Mouse (Mus musculus) gastrocnemius, postnatal 25 days (tissue): ENCODE results near the gene Prkar2a. TPM values are rescaled to one million over a fixed set of nuclear protein-coding genes. Genes with fewer than 3 reads are reported as not detected.

Experiments used
- DNase-seq: peaks from one replicate; pipeline ENCODE4 v3.0.0; 2022
- microRNA-seq, 2 experiments: library from miRNA; unstranded; fragments of <30 nt; microRNA quantifications; one replicate each; pipeline ENCODE4 v1.2.0; 2021; ENCODE audit warnings: borderline replicate concordance in 2 of 2
- total RNA-seq, 2 experiments: library from RNA; stranded (reverse); gene quantifications; 1 replicate in 1 of 2; 2 replicates in 1 of 2; pipeline ENCODE4 v1.2.3; 2021

Prkar2a gene
- total RNA-seq, 2 experiments from 2014 or later = 122 to 134 TPM

- DNase-seq = no peak
Observed at GRCm38 (mm10) chr9:108796351-108796981, 107.4 kb downstream of the Prkar2a start.

DNA sequence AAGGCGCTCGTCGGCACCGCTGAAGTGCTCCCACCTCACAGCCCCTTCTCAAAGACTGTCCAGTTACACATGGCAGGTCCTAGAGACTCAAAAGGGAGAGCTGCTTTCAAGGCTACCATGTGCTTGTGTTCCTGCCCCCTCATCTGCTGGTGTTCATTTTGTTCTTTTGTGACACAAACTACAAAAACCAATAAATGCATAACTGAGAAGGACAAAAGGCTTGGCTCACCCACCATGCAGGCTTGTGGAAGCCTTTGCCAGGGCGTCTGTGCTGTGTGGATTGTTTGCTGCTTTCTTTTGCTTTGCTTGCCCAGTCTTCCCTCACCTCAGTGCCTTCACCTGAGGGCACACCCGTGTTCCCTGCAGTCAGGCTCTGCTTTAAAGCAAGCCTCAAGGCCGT, 108.4 kb downstream of the Prkar2a start:
- DNase-seq = no peak

- no peak for DNase-seq
Observed at GRCm38 (mm10) chr9:108798508-108799075, 109.5 kb downstream of the Prkar2a start.

DNA sequence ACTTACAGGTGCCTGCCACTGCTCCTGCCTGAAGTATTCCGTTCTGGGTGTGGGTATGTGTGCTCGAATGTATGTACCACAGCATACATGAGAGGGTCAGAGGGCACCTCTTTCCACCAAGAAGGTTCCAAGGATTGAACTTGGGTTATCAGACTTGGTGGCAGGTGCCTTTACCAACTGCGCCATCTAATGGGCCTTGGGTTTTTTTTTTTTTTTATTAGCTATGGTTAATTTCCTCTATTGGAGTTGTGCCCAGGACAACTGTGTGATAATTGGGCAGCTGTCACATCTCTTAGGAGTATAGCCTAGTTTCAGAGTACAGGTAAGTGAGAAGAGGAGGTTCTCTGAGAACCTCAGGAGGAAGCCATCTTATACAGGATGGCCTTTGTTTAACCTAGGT, 110.5 kb downstream of the Prkar2a start:
- DNase-seq = no peak

Small RNA genes within 50 kb of the gene (microRNA-seq; reads per million reads assigned to microRNA genes)
- gene Gm26298 = 0 reads per million in 2 experiments

Other genes with a start within 250 kb of the Prkar2a start
- 10 to 100 TPM; 16.3 to 17.2 TPM for gene Ccdc71, start 228.8 kb upstream of the Prkar2a start, total RNA-seq
- gene Klhdc8b, start 227.7 kb upstream of the Prkar2a start, total RNA-seq = 1 to 10 TPM; 3.3 to 3.8 TPM
- gene Lamb2, start 209.6 kb upstream of the Prkar2a start, total RNA-seq = 100 to 1,000 TPM; 142 to 152 TPM
- gene Usp19, start 198.7 kb upstream of the Prkar2a start, total RNA-seq = 100 to 1,000 TPM; 101 to 103 TPM
- 10 to 100 TPM; 64.1 to 77.4 TPM for gene Qars, start 181.6 kb upstream of the Prkar2a start, total RNA-seq
- gene Qrich1, start 172.5 kb upstream of the Prkar2a start, total RNA-seq = 10 to 100 TPM; 41.2 to 50.5 TPM
- 10 to 100 TPM; 51.9 to 54.0 TPM for gene Impdh2, start 129.0 kb upstream of the Prkar2a start, total RNA-seq
- 10 to 100 TPM; 28.2 to 37.5 TPM for gene Ndufaf3, start 121.9 kb upstream of the Prkar2a start, total RNA-seq
- gene Dalrd3, start 119.4 kb upstream of the Prkar2a start, total RNA-seq = 10 to 100 TPM in 1 of 2 experiments, 1 to 10 TPM in 1; 7.6 to 10.4 TPM
- gene Wdr6, start 110.6 kb upstream of the Prkar2a start, total RNA-seq = 1 to 10 TPM; 5.2 to 5.3 TPM
- 1 to 10 TPM; 2.8 to 3.1 TPM for gene P4htm, start 91.6 kb upstream of the Prkar2a start, total RNA-seq
- gene Arih2, start 39.9 kb upstream of the Prkar2a start, total RNA-seq = 10 to 100 TPM; 52.7 to 61.0 TPM
- 10 to 100 TPM; 67.1 to 73.5 TPM for gene Slc25a20, start 27.2 kb upstream of the Prkar2a start, total RNA-seq
- gene Ip6k2, start 94.5 kb downstream of the Prkar2a start, total RNA-seq = 10 to 100 TPM; 14.6 to 17.8 TPM
- gene Nckipsd, start 119.1 kb downstream of the Prkar2a start, total RNA-seq = 1 to 10 TPM; 3.8 TPM
- under 1 TPM in 1 of 2 experiments, not detected in 1; 0.03 TPM for gene Celsr3, start 137.0 kb downstream of the Prkar2a start, total RNA-seq
- 10 to 100 TPM; 12.0 to 16.7 TPM for gene Slc26a6, start 164.0 kb downstream of the Prkar2a start, total RNA-seq
- gene Tmem89, start 225.3 kb downstream of the Prkar2a start, total RNA-seq = not detected
- 1,000 to 10,000 TPM; 1,091 to 1,107 TPM for gene Uqcrc1, start 247.3 kb downstream of the Prkar2a start, total RNA-seq